Mouse (Mus musculus): Measurements from ENCODE around the gene Gm49027.
A peak's percentile ranks its signal among the peaks of the same experiment; 100 is the strongest.
"Not testable (repeated sequence)": the region's sequence is repeated elsewhere in the genome, so short reads cannot be mapped to it uniquely, and the experiment has no call there.

The Gm49027 gene

DNA sequence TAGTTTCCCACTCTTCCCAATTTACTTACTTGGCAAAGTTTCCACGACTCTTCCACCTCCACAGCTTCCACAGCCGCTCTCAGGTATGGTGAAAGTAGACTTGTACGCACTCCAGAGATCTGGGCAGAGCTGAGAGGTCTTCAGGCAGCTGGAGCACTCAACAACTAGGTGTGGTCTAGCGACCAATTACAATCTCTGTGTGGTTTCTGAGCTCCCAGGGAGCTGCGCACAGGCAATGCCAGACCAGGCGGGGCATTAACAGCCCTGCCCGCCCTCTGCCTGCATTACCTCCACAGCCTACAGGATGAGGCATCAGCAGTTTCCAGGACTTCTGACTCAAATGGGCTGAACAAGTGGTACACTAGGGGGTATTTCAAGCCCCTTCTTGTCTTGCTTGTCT is at the start of gene Gm49027:
Gm49027 (minus strand) TSS at position 208 of the 400 bp plus-strand sequence.
- DNase-seq = no peak

DNA sequence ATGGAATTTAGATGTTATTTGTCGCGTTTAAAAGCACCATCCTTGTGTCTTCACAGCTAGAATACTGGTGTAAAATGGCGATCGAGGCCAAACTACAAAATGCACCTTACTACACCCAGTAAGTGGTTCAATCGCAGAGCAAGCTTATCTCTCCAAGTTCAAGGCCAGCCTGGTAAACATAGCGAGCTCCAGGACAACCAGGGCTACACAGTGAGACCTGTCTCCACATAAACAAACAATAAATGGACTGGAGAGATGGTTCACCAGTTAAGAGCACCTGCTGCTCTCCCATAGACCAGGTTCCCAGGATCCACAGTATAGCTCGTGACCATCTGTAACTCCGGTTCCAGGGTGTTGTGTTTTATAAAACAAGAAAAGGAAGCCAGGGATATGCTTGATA is 48.1 kb upstream of the Gm49027 start:
- DNase-seq = no peak

DNA sequence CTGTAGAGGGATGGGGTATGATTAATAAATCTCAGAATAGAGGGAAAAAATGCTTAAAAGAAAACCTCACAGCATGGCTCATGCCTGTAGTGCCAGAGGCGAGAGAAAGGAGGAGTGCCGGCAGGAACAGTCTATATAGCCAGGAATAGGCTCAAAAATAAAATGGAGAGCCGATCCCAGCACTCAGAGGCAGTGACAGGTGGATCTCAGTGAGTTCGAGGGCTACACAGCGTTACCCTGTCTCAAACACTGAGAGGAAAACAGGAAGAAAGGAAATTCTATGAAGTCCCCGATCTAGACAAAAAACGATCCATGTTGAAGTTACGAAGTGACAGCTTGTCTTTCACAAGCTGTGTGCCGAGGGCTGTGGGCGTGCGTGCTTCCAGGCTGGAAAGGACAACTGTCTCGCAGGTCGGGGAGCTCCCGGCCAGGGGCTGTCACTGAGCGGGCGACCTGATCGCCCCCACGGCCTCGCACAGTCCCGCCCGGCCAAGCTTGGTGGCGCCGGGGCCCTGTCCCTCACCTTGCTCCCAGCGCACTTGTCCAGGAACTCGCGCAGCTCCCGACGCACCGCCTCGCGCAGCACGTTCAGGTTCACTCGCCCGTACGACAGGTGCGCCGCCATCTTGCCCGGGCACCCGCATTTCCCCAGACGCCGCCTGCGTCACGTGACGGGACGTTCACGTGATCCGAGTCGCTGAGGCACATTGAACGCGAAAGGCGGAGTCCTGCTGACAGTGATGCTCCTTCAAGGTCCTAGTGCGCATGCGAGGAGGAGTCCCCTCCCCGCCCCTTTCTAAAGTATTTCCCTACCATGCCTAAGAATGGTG is 47.3 kb upstream of the Gm49027 start, which contains the start of gene Vps33a:
Vps33a (minus strand) TSS at position 682 of the 830 bp plus-strand sequence.
- peak; percentile 98 for DNase-seq

DNA sequence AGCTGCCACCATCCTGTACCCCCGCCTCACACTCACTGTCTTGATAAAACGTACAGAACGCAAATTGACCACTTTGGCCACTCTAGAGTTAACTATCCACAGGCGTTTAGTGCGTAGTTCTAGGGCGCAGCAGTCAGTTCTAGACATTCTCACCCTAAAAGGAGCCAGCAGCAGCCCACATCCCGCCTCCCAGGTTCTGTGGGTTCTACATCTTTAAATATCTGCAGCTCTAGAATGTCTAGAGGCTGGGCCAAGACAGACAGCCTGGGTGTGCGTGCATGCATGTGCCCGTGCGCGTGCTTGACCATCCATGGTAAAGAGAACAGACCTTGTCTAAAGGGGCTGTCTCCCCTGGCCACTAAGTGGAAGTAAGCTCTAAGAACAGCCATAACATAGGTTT is 35.8 kb upstream of the Gm49027 start:
- DNase-seq = no peak

DNA sequence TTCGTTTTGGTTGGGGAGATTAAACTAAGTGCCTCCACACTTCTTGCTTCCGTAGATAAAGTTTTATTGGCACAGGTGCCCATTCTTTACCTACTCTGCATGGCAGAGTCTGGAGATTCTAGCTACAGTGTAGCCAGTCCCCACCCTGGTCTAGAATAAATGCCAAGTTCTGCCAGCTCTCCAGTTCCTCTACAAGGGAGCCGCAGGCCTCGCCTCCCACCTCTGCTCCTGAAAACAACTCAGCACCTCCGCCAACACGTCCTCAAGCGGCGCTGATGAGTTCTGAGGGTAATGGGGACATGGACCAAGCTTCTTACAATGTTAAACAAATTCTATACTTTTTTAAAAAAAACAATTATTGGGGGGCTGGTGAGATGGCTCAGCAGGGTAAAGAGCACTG is 34.3 kb upstream of the Gm49027 start:
- DNase-seq = no peak

DNA sequence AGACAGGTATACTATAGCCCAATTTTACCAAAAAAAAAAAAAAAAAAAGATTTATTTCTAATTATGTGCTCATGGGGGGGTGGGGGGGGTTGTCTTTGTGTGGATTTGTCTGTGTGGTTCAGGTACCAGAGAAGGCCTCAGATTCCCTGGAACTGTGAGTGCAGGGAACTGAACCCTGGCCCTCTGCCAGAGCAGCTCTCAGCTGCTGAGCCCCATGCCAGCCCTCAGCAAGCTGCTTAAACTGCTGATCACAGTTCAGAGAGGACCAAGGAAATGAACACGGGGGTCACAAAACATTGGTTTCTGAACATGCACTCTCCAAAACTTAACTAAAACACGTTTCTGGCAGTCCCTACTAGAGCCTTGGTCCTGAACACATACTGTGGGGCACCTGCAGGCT is 31.2 kb upstream of the Gm49027 start:
- peak; percentile 56 for DNase-seq

DNA sequence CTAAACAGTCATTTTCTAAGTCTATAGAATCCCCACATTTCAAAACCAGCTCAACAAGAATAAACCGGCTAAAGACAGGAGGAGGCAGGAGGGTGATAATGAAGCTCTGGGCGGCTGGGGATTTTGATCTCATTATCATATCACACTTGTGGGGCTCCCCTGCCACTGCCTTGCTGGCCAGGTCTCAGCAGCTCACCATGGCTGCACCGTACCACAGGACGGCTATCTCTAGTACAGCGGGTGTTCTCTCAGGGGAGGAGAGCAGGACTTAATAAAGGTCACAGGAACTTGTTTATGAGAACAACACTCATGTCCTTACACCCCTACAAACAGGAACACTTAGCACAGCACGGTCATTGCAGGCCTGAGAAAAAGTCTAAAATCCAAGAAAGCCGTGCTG is 30.4 kb upstream of the Gm49027 start:
- no peak for DNase-seq

DNA sequence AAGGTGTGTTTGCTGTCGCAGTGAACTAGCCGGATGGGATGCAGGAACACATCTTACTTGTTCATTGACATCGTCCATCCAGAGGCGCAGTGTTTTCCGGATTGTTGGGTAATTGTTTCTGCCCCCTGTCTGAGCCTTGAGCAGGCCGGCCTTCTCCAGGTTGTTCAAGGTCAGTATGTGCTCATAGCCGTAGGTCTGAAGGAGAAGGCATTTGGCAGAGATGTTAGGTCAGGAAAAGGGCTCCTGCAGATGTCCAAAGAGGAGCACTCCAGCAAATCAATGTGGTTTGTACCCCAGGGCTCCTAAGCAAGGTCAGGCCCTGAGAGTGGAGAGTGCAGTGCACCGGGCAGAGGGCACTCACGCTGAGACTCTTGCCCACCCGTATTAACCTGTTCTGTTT is 8.5 kb upstream of the Gm49027 start:
- no peak for DNase-seq

DNA sequence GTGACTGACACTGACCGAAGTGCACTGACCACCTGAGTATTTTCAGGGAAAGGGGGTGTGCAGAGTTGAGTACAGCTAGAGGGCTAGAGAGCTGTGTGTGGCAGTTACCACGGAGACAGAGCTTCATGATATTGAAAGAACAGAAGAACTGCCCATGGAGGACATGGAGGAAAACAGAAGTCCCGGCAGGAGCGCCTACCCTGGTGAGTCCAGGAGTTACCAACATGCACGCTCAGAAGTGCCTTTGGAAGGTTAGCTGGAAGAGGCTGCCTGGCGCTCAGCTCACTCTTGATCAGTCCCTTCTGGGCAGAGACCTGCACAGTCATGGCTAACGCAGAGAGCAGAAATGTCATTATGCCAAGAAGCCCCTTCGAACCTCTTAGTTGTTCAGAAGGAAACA is 4.8 kb upstream of the Gm49027 start:
- no peak for DNase-seq

DNA sequence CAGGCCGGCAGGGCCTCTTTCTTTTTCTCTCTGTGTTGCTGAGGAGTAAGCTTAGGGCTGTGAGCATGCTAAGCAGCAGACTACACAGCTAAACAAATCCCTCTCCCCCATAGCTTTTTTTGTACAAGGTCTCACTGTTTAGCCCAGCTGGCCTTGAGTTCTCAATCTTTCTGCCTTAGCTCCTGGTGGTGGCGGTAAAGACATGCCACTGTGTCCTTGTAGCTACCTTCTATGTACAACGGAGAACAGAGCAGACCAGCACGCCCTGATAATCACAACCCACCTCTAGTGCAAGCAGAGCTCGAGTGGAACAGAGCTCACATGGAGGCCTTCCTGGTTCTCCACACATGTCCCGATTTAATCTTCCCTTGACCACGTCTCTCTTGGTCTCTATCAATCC is 3.4 kb upstream of the Gm49027 start:
- no peak for DNase-seq

DNA sequence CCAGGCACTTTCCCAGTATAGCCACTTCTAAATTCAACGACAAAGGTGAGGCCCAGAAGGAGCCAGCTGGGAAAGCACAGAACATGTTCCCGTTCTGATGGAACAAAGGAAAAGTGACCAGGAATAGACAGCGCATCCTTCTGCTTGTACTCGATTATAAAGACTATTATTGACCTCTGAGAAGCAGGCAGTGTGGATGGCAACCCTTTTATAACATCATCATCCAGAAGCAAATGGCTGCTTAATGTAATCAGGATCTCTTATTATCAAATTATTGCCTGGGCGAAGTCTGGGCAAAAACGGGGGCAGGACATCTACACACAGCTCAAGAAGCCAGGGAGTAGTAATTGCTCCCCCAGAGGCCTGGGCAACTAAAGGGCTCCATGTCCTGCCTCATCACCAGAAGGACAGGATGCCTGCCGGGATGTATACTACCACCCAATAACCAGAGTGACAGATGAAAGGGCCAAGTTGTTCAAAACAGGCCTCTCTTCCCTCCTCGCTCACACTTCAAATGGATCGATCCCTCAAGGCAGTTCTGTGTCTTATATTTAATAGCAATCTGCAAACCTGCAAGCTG is 718 bp upstream of the Gm49027 start:
- DNase-seq = no peak

DNA sequence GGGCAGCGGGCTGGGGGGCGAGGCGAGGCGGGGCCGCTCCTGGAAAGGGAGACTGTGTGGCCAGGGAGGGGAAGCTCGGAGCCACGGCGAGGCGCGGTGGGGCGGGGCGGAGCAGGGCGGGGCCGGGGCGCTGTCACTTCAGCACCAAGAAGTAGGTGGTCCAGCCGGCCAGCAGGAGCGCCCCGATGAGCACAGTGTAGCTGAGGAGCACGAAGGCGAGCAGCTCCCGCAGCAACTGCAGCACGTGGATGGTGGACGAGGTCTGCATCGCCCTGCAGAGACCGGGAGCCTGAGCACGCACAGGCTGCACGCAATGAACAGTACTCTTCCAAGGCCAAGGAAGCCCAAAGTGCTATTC is 916 bp downstream of the Gm49027 start:
- no peak for DNase-seq

DNA sequence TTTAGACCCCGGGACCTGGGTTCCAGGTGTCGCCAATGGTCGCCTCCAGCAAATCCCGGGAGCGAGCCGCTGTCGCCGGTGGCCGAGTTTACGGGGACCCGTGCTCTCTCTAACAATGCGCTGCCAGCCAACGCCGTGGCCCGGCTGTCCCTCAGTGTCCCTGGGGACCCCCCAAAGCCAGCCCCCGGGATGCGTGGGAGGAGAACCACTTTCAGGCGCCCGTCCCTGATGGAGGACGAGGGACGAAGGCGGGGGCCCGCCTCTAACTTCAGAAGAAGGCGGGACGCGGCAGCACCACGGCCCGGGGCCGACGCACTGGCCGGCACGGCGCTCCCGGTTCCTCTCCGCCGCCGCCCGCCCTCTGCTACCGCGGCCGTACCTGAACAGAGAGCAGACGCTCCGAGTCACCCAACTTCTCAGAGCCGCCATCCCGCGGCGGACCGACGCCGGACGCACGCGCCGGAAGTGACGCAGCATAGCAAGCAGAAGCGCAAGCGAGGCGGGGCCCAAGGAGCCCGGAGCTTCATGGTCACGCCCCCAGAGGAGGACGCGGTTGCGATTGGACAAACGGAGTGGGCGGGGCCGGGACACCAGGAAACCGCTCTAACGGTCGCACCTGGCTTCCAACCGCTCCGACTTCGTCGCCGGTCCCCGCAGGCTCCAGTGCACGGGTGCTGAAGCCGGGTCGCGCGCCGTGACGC is 1.4 kb downstream of the Gm49027 start, which contains the start of gene Diablo:
Diablo (minus strand) TSS at position 485 of the 701 bp plus-strand sequence.
- peak; percentile 98 for DNase-seq

DNA sequence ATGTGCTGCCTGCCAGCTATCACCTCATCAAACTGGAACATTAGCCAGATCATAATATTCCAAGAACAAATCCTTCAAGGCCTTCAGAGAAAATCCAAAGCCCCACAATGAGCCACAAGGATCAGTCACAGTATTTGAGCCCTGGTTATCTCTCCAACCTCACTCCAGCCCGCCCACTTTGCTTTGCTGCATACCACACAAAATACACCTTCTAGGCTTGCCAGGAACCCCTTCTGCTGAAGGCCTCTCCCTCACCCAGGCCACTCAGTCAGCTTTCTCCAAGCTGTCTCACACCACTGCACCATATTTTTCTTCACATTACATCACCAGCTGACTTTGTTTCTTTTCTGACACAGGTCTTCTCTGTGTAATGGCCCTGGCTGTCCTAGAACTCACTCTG is 3.1 kb downstream of the Gm49027 start:
- no peak for DNase-seq

DNA sequence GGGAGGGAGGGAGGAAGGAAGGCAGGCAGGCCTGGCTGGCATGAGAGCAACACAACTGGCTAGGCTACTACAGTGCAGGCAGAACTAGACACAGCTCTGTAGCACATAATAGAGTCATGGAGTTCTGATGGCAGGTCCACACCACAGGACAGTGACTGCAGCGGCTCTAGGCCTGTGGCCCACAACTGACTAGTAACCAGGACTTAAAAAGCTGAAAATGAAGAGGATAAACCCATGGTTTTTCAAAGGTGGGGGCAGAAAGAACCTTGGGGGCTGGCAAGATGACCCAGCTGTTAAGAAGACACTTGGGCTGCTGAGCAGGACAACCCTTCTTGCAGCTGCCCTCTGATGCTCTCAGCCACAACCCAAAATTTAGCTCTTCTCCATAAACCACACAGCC is 3.7 kb downstream of the Gm49027 start:
- DNase-seq = no peak

DNA sequence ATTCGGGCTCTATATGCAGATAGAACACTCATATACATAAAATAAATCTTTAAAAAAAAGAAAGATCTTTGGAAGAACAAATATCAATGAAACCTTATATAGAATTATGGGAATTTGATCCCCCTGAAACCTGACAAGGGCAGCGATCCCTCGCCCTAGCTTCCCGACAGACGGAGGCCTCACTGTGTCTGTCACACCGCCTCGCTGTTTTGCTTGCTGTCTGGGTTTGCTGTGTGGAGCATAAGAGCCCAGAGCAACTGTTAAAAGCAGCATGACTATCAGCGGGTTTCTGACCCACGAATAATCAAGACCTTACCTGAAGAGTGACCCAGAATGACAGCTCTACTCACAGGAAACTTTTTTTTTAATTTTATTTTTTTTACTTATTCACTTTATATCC is 4.6 kb downstream of the Gm49027 start:
- DNase-seq = no peak

DNA sequence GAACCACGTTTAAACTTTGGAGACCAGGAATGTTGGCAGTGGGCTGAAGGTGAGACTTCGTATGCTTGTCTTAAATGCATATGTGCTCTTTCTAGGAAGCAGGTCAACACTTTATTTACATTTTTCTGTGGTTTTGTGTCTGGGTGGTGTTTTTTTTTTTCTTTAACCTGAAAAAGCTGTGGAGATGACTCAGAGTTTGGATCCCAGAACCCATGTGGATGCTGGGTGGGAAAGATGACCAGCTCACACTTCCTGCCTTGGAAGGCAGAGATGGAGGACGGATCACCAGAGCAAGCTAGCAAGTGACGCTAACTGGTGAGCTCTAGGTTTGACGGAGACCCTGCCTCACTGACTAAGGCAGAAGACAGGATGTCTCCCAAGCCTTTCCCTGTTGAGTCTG is 10.4 kb downstream of the Gm49027 start:
- no peak for DNase-seq

DNA sequence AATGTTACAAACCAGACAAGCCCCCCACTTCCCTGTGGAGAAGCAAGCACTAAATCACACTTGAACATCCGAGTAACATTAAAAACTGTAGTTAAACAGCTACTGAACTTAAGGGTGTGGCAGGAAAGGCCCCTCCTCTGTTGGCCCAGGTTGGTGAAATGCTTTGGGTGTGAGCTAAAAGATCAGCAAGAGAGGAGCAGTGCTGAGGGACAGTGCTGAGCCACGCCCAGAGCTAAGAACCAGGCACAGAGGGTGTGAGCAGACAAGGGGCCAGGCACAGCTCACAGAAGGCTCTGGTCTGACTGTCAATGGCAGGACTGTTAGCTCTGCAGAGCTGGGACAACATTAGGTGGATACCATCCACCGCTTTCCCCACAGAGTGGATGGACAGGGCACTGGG is 13.2 kb downstream of the Gm49027 start:
- DNase-seq = no peak

DNA sequence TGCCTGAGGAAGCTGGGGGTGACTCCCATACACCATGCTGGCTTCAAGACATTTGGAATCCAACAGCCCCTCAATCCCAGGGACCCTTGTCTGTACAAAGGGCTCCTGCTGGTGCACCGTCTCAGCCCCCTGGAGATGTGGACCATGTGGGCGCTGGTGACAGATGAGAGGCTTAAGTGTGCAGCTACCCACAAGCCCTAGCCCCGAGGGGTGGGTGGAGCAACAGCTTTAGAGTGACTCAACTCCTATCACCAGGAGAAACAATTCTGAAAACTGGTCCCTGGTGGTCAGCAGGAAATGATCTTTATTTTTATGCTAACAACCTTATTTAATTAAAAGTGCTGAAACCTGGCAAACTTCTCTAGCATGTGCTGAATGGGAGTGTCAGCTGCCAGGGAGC is 13.9 kb downstream of the Gm49027 start:
- DNase-seq = not testable (repeated sequence)

DNA sequence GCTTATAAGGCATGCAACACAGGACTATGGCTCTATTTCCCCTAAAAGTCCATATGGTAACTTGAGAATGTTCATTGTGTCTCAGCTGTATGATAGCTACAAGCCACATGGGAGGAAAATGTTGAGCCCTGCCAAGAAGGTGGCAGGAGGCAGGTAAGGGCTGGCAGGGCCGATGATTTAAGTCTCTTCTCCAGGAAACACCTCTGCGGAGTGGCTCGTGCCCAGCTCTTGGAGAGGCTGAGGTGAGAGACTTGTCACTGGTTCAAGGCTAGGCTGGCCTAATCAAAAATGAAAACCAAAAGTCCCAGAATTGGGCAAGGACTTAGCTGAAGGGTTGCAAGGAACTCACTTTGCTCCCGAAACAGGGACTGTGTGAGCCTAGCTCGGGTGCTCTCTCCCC is 15.1 kb downstream of the Gm49027 start, which contains the start of gene B3gnt4:
B3gnt4 (plus strand) TSS at position 301 of the 400 bp plus-strand sequence.
- no peak for DNase-seq

DNA sequence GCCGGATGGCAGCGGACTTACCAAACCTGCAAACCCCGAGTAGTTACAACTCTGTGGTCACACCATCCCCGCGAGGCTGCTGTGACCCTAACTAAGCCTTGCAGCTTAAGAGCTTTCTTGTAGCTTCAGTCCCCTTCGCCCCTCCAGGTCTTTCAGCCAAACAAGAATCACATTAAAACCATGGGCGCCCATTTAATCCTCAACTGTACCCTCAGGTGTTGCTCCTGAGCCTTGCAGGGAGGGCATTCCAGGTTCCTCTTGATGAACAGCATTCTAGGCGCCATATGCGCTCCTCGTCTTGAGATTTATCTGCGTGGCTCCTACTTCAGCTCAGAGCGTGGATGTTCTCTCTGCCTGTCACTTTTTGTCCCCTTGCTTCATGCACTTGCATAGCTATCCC is 16.4 kb downstream of the Gm49027 start:
- no peak for DNase-seq

DNA sequence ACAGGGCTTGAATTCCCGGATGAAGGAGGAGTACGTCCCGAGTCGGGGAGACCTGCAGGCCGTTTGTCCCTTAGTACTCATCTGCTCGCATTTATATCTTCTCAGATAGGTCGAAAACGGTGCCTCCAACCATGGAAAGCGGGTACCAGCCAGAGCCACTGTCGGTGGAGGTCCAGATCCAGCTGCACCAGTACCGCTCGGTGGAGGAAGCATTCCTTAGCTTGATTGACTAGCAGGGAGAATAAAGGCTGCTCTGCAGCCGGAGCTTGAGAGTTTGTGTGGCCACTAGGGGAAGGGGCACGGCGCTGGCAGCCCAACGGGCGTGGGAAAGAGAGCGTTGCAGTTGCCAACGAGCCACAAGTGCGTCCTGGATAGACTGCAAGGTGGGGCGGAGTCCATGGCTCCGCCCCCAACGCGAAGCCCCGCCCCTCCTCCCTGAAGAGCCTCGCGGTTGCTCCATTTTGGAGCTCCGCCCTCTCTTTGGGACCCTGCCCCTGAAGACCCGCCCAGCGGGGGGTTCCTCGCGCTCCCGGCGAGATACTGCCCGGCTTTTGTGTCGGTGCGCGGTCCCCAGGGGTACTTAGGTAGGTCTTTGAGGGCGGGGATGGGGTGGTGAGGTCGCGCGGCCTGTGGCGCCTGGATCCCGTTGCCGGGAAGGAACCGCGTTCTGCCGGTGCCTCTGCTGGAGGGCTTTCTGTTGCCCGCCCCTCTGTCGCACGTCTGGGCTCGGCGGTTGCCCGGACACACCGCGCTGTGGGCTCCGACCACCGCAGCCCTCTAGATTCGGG is 17.2 kb downstream of the Gm49027 start:
- DNase-seq = peak; percentile 84

DNA sequence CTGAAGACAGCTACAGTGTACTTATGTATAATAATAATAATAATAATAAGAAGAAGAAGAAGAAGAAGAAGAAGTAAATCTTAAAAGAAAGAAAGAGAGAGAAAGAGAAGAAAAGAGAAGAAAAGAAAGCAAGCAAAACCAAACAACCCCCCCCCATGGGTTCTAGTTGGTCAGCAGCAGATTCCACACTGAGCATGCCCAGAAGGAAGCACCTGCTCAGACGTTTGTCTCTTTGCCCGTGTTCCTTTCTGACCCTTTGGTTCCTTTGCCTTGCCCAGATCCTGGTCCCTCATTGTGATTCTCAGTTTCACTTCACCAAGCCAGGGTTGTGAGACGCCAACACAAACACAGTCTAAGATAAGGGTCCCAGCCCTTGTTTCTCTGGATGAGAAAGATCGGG is 23.3 kb downstream of the Gm49027 start:
- no peak for DNase-seq
